Mouse (Mus musculus) liver, adult 2 months (tissue): Measurements from ENCODE around the gene Abcd2. TPM values are rescaled to one million over a fixed set of nuclear protein-coding genes. Genes with fewer than 3 reads are reported as not detected.

Experiments
- DNase-seq: peaks from one replicate; pipeline ENCODE4 v3.0.0-alpha.2; 2011; ENCODE audit warnings: low read depth, low spot score; ENCODE audit errors: extremely low read depth
- H3K27ac ChIP-seq: fragments of 200-500 bp; replicated peaks from 2 replicates; pipeline ENCODE4 v1.5.1; 2012; ENCODE audit warnings: low read depth, mild to moderate bottlenecking, control low read depth, inconsistent platforms, low read length; ENCODE audit not compliant: insufficient read depth
- H3K27me3 ChIP-seq: fragments of 200-500 bp; 2 replicates; pipeline ENCODE4 v1.6.1; 2012; ENCODE audit warnings: mild to moderate bottlenecking, moderate library complexity, low read length, inconsistent platforms; ENCODE audit not compliant: control insufficient read depth, insufficient read depth
- H3K36me3 ChIP-seq: fragments of 200-500 bp; 2 replicates; pipeline ENCODE4 v1.6.1; 2012; ENCODE audit warnings: low read length, inconsistent platforms; ENCODE audit not compliant: control insufficient read depth, insufficient read depth
- H3K4me1 ChIP-seq: fragments of 200-500 bp; 2 replicates; pipeline ENCODE4 v1.6.1; 2011; ENCODE audit warnings: low read length; ENCODE audit not compliant: control insufficient read depth, insufficient read depth
- H3K4me3 ChIP-seq: fragments of 200-500 bp; 2 replicates; pipeline ENCODE4 v1.5.1; 2011; ENCODE audit warnings: low read depth, mild to moderate bottlenecking, control low read depth, low read length, moderate library complexity; ENCODE audit not compliant: insufficient read depth
- H3K79me2 ChIP-seq: fragments of 200-500 bp; 2 replicates; pipeline ENCODE4 v1.6.1; 2012; ENCODE audit warnings: inconsistent platforms, mild to moderate bottlenecking, low read length, moderate library complexity; ENCODE audit not compliant: control insufficient read depth, insufficient read depth
- H3K9ac ChIP-seq: fragments of 200-500 bp; 2 replicates; pipeline ENCODE4 v1.6.1; 2012; ENCODE audit warnings: low read depth, mild to moderate bottlenecking, control low read depth, inconsistent platforms, low read length
- CTCF ChIP-seq: fragments of 200-500 bp; IDR thresholded peaks from 2 replicates; pipeline ENCODE4 v1.5.1; 2011; ENCODE audit warnings: low read depth, low read length, control low read depth
- POLR2A ChIP-seq: fragments of 200-500 bp; IDR thresholded peaks from 2 replicates; pipeline ENCODE4 v1.6.1; 2011; ENCODE audit warnings: low read length, control low read depth; ENCODE audit not compliant: insufficient read depth; ENCODE audit errors: extremely low read depth
- WGBS: fragments of 180-500 bp; shearing (Covaris S2); methylation state at CpG from one replicate; pipeline ENCODE4 v1.1.7; 2018; 5-methylcytosine and 5-hydroxymethylcytosine counted together
- polyA plus RNA-seq: library from polyadenylated mRNA; depleted of rRNA; stranded (reverse); fragments of >200 nt; gene quantifications from 2 replicates; pipeline ENCODE4 v1.2.3, GENCODE M21; 2012; rRNA removed
- total RNA-seq: library from RNA; depleted of rRNA; stranded (reverse); fragments of >200 nt; gene quantifications from 2 replicates; pipeline ENCODE4 v1.2.3, GENCODE M21; 2014; rRNA removed

Abcd2 gene
- total and polyA plus RNA-seq, 2 experiments, result 5.6 to 42.0 TPM

GRCm38 (mm10) chr15:91103305-91103704, 88.3 kb downstream of the Abcd2 start:
- Histone ChIP-seq H3K4me3 (no peak overlapping the region), H3K27me3 (no peaks in the 10 kb centered on the region), H3K27ac (no peak overlapping the region), H3K79me2 (no peaks in the 10 kb centered on the region), H3K36me3 (no peaks in the 10 kb centered on the region), H3K9ac (no peak overlapping the region), H3K4me1 (peaks cover 2% of the 10 kb centered on the region; the same call in 1 of the 2 replicates)
- WGBS, result 66% methylated on average over 8 of the region's 8 CpGs
- TF ChIP-seq POLR2A (no peak), CTCF (no peak)
- DNase-seq, result peak; percentile 44

- 87% methylated on average over 6 of the region's 6 CpGs for WGBS
- no peak overlapping the region for H3K4me3 ChIP-seq
- no peaks in the 10 kb centered on the region for H3K36me3 ChIP-seq
- H3K4me1 ChIP-seq, result no peaks in the 10 kb centered on the region
- TF ChIP-seq CTCF (no peak), POLR2A (no peak)
- DNase-seq, result no peak
- H3K9ac ChIP-seq, result no peak overlapping the region
- no peaks in the 10 kb centered on the region for H3K27me3 ChIP-seq
- H3K79me2 ChIP-seq, result no peaks in the 10 kb centered on the region
- no peak overlapping the region for H3K27ac ChIP-seq
Measured at GRCm38 (mm10) chr15:91096606-91097005, 95.0 kb downstream of the Abcd2 start.

Other genes starting within 250 kb of the Abcd2 start
- 40.9 and 47.9 TPM in 2 replicates for gene Kif21a, start 141.9 kb downstream of the Abcd2 start, total RNA-seq
- gene Kif21a, start 141.9 kb downstream of the Abcd2 start, polyA plus RNA-seq, result 8.1 and 8.6 TPM in 2 replicates
- not detected in 2 replicates for gene CN725425, start 7.7 kb upstream of the Abcd2 start, total RNA-seq
- not detected in 2 replicates for gene CN725425, start 7.7 kb upstream of the Abcd2 start, polyA plus RNA-seq